Mouse (Mus musculus): Measurements from ENCODE around the gene Tbx6. TPM values are rescaled to one million over a fixed set of nuclear protein-coding genes. Genes with fewer than 3 reads are reported as not detected.
"Not testable (repeated sequence)": the region's sequence is repeated elsewhere in the genome, so short reads cannot be mapped to it uniquely, and the experiment has no call there.

The Tbx6 gene
- polyA plus RNA-seq, 1 experiment from 2014 or later, result 0.37 TPM

- Histone ChIP-seq H3K36me3 (replicated peaks) (peaks cover 5% of the 10 kb centered on the region; the same call in 1 of the 2 replicates), H3K9me3 (no peaks in the 10 kb centered on the region), H3K27me3 (replicated peaks) (no peaks in the 10 kb centered on the region), H3K4me3 (no peak overlapping the region), H3K4me1 (peaks cover 35% of the 10 kb centered on the region), H3K27ac (no peak overlapping the region), H3K9ac (no peak overlapping the region), H3K4me2 (no peak overlapping the region)
- WGBS, result 91% methylated on average over 2 of the region's 2 CpGs
- no peak for ATAC-seq (replicated peaks)
Measured at GRCm38 (mm10) chr7:126774463-126774862, 6.8 kb upstream of the Tbx6 start.

- no peaks in the 10 kb centered on the region for H3K27me3 ChIP-seq (replicated peaks)
- no peak overlapping the region for H3K9ac ChIP-seq
- H3K4me2 ChIP-seq, result 0 out of 2 replicates have a peak overlapping the region, but pooled peaks have one; percentile 91
- WGBS, result 86% methylated on average over 10 of the region's 10 CpGs
- no peaks in the 10 kb centered on the region for H3K9me3 ChIP-seq
- no peak for ATAC-seq (replicated peaks)
- H3K4me3 ChIP-seq, result no peak overlapping the region
- H3K27ac ChIP-seq, result peak overlapping the region; percentile 91; the same call in 1 of the 2 replicates
- peaks cover 44% of the 10 kb centered on the region for H3K4me1 ChIP-seq
- H3K36me3 ChIP-seq (replicated peaks), result no peaks in the 10 kb centered on the region; the same call in 1 of the 2 replicates
Measured at GRCm38 (mm10) chr7:126775185-126775977, 5.9 kb upstream of the Tbx6 start.

- H3K9ac ChIP-seq, result no peak overlapping the region
- 73% methylated on average over 3 of the region's 3 CpGs for WGBS
- H3K36me3 ChIP-seq (replicated peaks), result no peaks in the 10 kb centered on the region; the same call in 1 of the 2 replicates
- no peak for ATAC-seq (replicated peaks)
- H3K4me1 ChIP-seq, result peaks cover 48% of the 10 kb centered on the region
- no peaks in the 10 kb centered on the region for H3K27me3 ChIP-seq (replicated peaks)
- peak overlapping the region; percentile 91; the same call in 1 of the 2 replicates for H3K27ac ChIP-seq
- H3K4me3 ChIP-seq, result peak overlapping the region; percentile 90; the same call in 1 of the 2 replicates
- no peaks in the 10 kb centered on the region for H3K9me3 ChIP-seq
- H3K4me2 ChIP-seq, result peak overlapping the region; percentile 91
Measured at GRCm38 (mm10) chr7:126775978-126776234, 5.4 kb upstream of the Tbx6 start.

GRCm38 (mm10) chr7:126776598-126777057 lies 4.7 kb upstream of the Tbx6 start, which contains the start of gene Ypel3:
Gene Ypel3, plus strand, starts transcription at chr7:126776955.
- Histone ChIP-seq H3K4me2 (peak within 1 kb of the TSS; percentile 91), H3K27ac (peak within 1 kb of the TSS; percentile 91), H3K27me3 (replicated peaks) (no peaks in the 10 kb centered on the region), H3K36me3 (replicated peaks) (no peaks in the 10 kb centered on the region), H3K4me3 (peak within 1 kb of the TSS; percentile 90), H3K9ac (peak within 1 kb of the TSS; percentile 95), H3K4me1 (peaks cover 55% of the 10 kb centered on the region), H3K9me3 (no peaks in the 10 kb centered on the region)
- WGBS, result under 1% methylated on average over 34 of the region's 37 CpGs
- ATAC-seq (replicated peaks), result peak; percentile 89

- Histone ChIP-seq H3K27me3 (replicated peaks) (no peaks in the 10 kb centered on the region), H3K4me3 (peak overlapping the region; percentile 90), H3K9ac (peak overlapping the region; percentile 95), H3K36me3 (replicated peaks) (no peaks in the 10 kb centered on the region), H3K4me1 (peaks cover 55% of the 10 kb centered on the region), H3K4me2 (peak overlapping the region; percentile 91), H3K27ac (peak overlapping the region; percentile 91), H3K9me3 (no peaks in the 10 kb centered on the region)
- ATAC-seq (replicated peaks), result no peak
- 33% methylated on average over 10 of the region's 10 CpGs for WGBS
Measured at GRCm38 (mm10) chr7:126777476-126777875, 3.8 kb upstream of the Tbx6 start.

GRCm38 (mm10) chr7:126778147-126778546 lies 3.1 kb upstream of the Tbx6 start:
- H3K27me3 ChIP-seq (replicated peaks), result no peaks in the 10 kb centered on the region
- H3K4me1 ChIP-seq, result peaks cover 55% of the 10 kb centered on the region
- H3K9me3 ChIP-seq, result no peaks in the 10 kb centered on the region
- WGBS, result 82% methylated on average over 3 of the region's 3 CpGs
- H3K4me2 ChIP-seq, result peak overlapping the region; percentile 91
- no peaks in the 10 kb centered on the region for H3K36me3 ChIP-seq (replicated peaks)
- H3K9ac ChIP-seq, result 0 out of 2 replicates have a peak overlapping the region, but pooled peaks have one; percentile 95
- no peak overlapping the region for H3K27ac ChIP-seq
- no peak for ATAC-seq (replicated peaks)
- peak overlapping the region; percentile 90; the same call in 1 of the 2 replicates for H3K4me3 ChIP-seq

- H3K4me3 ChIP-seq; H3K36me3 ChIP-seq (replicated peaks); ATAC-seq (replicated peaks); H3K9me3 ChIP-seq; H3K9ac ChIP-seq; H3K4me2 ChIP-seq; H3K27me3 ChIP-seq (replicated peaks): not testable (repeated sequence)
- Histone ChIP-seq H3K27ac (peak overlapping the region; percentile 83; the same call in 1 of the 2 replicates), H3K4me1 (peaks cover 55% of the 10 kb centered on the region)
- 91% methylated on average over 7 of the region's 7 CpGs for WGBS
Measured at GRCm38 (mm10) chr7:126779101-126779500, 2.2 kb upstream of the Tbx6 start.

- Histone ChIP-seq H3K4me1 (peaks cover 55% of the 10 kb centered on the region), H3K4me3 (peak overlapping the region; percentile 44), H3K9ac (peak overlapping the region; percentile 43), H3K9me3 (no peaks in the 10 kb centered on the region), H3K36me3 (replicated peaks) (peaks cover 10% of the 10 kb centered on the region; the same call in 1 of the 2 replicates), H3K27ac (peak overlapping the region; percentile 83), H3K4me2 (peak overlapping the region; percentile 92), H3K27me3 (replicated peaks) (no peaks in the 10 kb centered on the region)
- 0% methylated on average over 21 of the region's 21 CpGs for WGBS
- ATAC-seq (replicated peaks), result peak; percentile 82
Measured at GRCm38 (mm10) chr7:126779983-126780970, 1.0 kb upstream of the Tbx6 start.

- Histone ChIP-seq H3K27me3 (replicated peaks) (no peaks in the 10 kb centered on the region), H3K36me3 (replicated peaks) (peaks cover 23% of the 10 kb centered on the region), H3K27ac (no peak overlapping the region), H3K9ac (no peak overlapping the region), H3K4me2 (peak overlapping the region; percentile 92), H3K4me3 (no peak overlapping the region), H3K9me3 (no peaks in the 10 kb centered on the region), H3K4me1 (peaks cover 42% of the 10 kb centered on the region)
- no peak for ATAC-seq (replicated peaks)
- 44% methylated on average over 11 of the region's 11 CpGs for WGBS
Measured at GRCm38 (mm10) chr7:126781661-126782370, 533 bp downstream of the Tbx6 start.

GRCm38 (mm10) chr7:126782693-126783092 lies 1.4 kb downstream of the Tbx6 start:
- H3K9me3 ChIP-seq, result no peaks in the 10 kb centered on the region
- no peak overlapping the region for H3K27ac ChIP-seq
- H3K36me3 ChIP-seq (replicated peaks), result peaks cover 31% of the 10 kb centered on the region
- H3K4me3 ChIP-seq, result no peak overlapping the region
- H3K4me1 ChIP-seq, result peaks cover 36% of the 10 kb centered on the region
- 84% methylated on average over 13 of the region's 13 CpGs for WGBS
- H3K9ac ChIP-seq, result no peak overlapping the region
- no peak for ATAC-seq (replicated peaks)
- H3K4me2 ChIP-seq, result no peak overlapping the region
- no peaks in the 10 kb centered on the region for H3K27me3 ChIP-seq (replicated peaks)

GRCm38 (mm10) chr7:126784469-126784868 lies 3.2 kb downstream of the Tbx6 start:
- Histone ChIP-seq H3K4me2 (no peak overlapping the region), H3K36me3 (replicated peaks) (peaks cover 47% of the 10 kb centered on the region), H3K4me1 (peaks cover 20% of the 10 kb centered on the region), H3K4me3 (no peak overlapping the region), H3K9me3 (no peaks in the 10 kb centered on the region), H3K27me3 (replicated peaks) (no peaks in the 10 kb centered on the region), H3K27ac (no peak overlapping the region), H3K9ac (no peak overlapping the region)
- 94% methylated on average over 7 of the region's 7 CpGs for WGBS
- ATAC-seq (replicated peaks), result no peak
